Mouse (Mus musculus) thymus, adult 2 months (tissue): Measurements from ENCODE around the gene Mfap4. TPM values are rescaled to one million over a fixed set of nuclear protein-coding genes. Genes with fewer than 3 reads are reported as not detected.

ENCODE experiments used
- DNase-seq: peaks from one replicate; pipeline ENCODE4 v3.0.0; 2021
- H3K27ac ChIP-seq: fragments of 200-500 bp; 2 replicates; pipeline ENCODE4 v1.5.1; 2012; ENCODE audit warnings: low read length, control low read depth; ENCODE audit not compliant: control insufficient read depth, insufficient read depth
- H3K27me3 ChIP-seq: fragments of 200-500 bp; 2 replicates; pipeline ENCODE4 v1.6.1; 2012; ENCODE audit warnings: mild to moderate bottlenecking, low read length, moderate library complexity, mixed read lengths; ENCODE audit not compliant: control insufficient read depth, insufficient read depth
- H3K36me3 ChIP-seq: fragments of 200-500 bp; 2 replicates; pipeline ENCODE4 v1.6.1; 2012; ENCODE audit warnings: mild to moderate bottlenecking, low read length, moderate library complexity; ENCODE audit not compliant: control insufficient read depth, insufficient read depth
- H3K4me1 ChIP-seq: fragments of 200-500 bp; replicated peaks from 2 replicates; pipeline ENCODE4 v1.6.1; 2012; ENCODE audit warnings: low read length; ENCODE audit not compliant: control insufficient read depth, insufficient read depth
- H3K4me3 ChIP-seq: fragments of 200-500 bp; 2 replicates; pipeline ENCODE4 v1.5.1; 2012; ENCODE audit warnings: mild to moderate bottlenecking, low read length, control low read depth, moderate library complexity; ENCODE audit not compliant: control insufficient read depth, insufficient read depth
- CTCF ChIP-seq: fragments of 200-500 bp; IDR thresholded peaks from 2 replicates; pipeline ENCODE4 v1.5.1; 2012; ENCODE audit warnings: mild to moderate bottlenecking, control low read depth, low read length, moderate library complexity, borderline replicate concordance; ENCODE audit not compliant: control insufficient read depth, poor library complexity, insufficient read depth; ENCODE audit errors: extremely low read depth
- POLR2A ChIP-seq: fragments of 200-500 bp; IDR thresholded peaks from 2 replicates; pipeline ENCODE4 v1.6.1; 2012; ENCODE audit warnings: mild to moderate bottlenecking, low read length, control low read depth, moderate library complexity; ENCODE audit not compliant: control insufficient read depth, poor library complexity, insufficient read depth; ENCODE audit errors: extremely low read depth
- WGBS: fragments of 180-500 bp; shearing (Covaris S2); methylation state at CpG from one replicate; pipeline ENCODE4 v1.1.7; 2018; 5-methylcytosine and 5-hydroxymethylcytosine counted together
- polyA plus RNA-seq: library from polyadenylated mRNA; depleted of rRNA; stranded (reverse); fragments of >200 nt; gene quantifications from 2 replicates; pipeline ENCODE4 v1.2.3, GENCODE M21; 2012

Gene Mfap4
- polyA plus RNA-seq, 1 experiment, result 21.9 TPM

DNA sequence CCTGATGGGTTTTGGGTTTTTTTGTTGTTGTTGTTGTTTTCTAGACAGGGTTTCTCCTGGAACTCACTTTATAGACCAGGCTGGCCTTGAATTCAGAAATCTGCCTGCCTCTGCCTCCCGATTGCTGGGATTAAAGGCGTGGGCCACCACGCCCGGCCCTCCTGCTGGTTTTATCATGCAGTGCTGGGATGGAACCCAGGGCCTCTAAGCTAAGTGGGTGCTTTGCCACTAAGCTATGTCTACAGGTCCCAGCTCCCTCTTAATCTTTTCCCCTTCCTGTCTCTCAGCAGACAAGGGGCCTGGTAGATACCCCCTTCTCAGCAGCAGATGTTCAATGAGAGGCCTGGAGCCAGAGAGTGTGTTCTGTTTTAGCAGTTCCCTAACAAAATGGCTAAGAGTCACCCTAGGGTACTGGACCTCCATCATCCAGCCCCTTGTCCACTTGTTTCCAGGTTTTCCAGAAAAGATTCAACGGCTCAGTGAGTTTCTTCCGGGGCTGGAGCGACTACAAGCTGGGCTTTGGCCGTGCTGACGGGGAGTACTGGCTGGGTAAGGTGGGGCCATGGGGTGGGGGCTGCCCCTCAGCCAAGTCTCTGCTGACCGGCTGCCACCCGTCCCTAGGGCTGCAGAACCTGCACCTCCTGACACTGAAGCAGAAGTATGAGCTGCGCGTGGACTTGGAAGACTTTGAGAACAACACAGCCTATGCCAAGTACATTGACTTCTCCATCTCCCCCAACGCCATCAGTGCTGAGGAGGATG, 1.4 kb downstream of the Mfap4 start:
- H3K4me1 ChIP-seq, result peaks cover 5% of the 10 kb centered on the region
- H3K36me3 ChIP-seq, result no peaks in the 10 kb centered on the region; the same call in none of the 2 replicates
- no peak overlapping the region for H3K4me3 ChIP-seq
- no peak for DNase-seq
- TF ChIP-seq POLR2A (no peak), CTCF (no peak)
- H3K27ac ChIP-seq, result no peak overlapping the region
- no peaks in the 10 kb centered on the region for H3K27me3 ChIP-seq
- WGBS, result 98% methylated on average over 14 of the region's 14 CpGs

DNA sequence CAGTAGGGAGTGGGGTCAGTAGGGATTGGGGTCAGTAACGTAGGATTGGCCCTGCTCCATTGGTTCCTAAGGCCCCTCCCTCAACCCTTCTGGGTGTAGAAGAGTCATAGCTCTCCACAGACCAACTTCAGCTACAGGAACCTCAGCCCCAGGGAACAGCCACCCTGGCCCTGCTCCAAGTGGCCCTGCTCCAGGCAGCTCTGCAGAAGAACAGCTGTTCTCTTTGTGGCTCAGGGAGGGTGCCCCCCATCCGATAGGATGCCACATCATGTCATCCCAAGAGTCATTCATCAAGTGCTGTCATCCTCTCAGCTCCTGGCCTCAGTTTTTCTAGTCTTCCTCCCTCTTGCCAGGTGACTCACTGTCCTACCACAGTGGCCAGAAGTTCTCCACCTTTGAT, 2.2 kb downstream of the Mfap4 start:
- 91% methylated on average over 2 of the region's 2 CpGs for WGBS
- H3K27ac ChIP-seq, result no peak overlapping the region
- TF ChIP-seq POLR2A (no peak), CTCF (no peak)

DNA sequence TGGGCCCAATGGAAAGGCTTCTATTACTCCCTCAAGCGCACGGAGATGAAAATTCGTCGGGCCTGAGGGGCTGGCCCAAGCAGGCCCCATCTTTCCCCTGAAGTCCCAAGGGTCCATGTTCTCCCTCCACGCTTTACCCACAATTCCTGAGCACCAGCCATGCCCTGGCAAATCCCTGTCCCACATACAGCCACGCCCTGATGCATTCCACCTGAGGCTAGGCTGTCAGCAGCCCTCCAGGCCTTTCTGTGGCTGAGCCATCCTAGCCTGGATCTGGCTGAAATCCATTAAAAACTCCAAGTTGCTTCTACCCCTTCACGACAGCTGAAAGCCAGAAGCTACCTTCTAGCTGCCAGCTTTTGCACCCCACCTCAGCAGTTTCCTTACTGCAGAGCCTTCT, 2.7 kb downstream of the Mfap4 start:
- Histone ChIP-seq H3K4me1 (peaks cover 4% of the 10 kb centered on the region), H3K27me3 (no peaks in the 10 kb centered on the region), H3K27ac (no peak overlapping the region), H3K4me3 (no peak overlapping the region), H3K36me3 (no peaks in the 10 kb centered on the region; the same call in none of the 2 replicates)
- no peak for DNase-seq
- WGBS, result 93% methylated on average over 7 of the region's 7 CpGs
- TF ChIP-seq POLR2A (no peak), CTCF (no peak)

More for the DNA sequence above, 2.2 kb downstream of the Mfap4 start:
- H3K36me3 ChIP-seq, result no peaks in the 10 kb centered on the region; the same call in none of the 2 replicates
- H3K4me1 ChIP-seq, result no peaks in the 10 kb centered on the region
- no peak overlapping the region for H3K4me3 ChIP-seq
- no peaks in the 10 kb centered on the region for H3K27me3 ChIP-seq
- no peak for DNase-seq

DNA sequence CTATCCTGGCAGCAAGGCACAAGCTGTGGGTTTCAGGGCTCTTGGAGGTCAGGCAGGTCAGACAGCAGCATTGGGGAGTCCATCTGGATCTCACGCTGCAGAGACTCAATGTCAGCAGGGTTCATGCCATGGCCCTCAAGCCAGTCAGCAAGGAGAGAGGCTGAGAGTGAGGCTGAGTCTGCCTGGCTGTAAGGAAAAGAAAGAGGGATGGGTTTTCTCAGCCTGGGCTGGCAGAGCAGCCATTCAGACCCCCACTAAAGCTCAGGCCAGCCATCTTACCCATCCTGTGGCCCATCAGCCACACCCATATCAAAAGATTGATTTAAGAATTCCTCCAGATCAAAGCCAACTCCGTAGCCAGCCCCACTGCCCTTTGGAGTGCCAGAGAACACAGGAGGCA, 3.9 kb downstream of the Mfap4 start:
- WGBS, result 98% methylated on average over 2 of the region's 2 CpGs
- no peaks in the 10 kb centered on the region; the same call in none of the 2 replicates for H3K36me3 ChIP-seq
- H3K27me3 ChIP-seq, result no peaks in the 10 kb centered on the region
- H3K4me1 ChIP-seq, result peaks cover 9% of the 10 kb centered on the region
- DNase-seq, result no peak
- TF ChIP-seq CTCF, result no peak
- TF ChIP-seq POLR2A, result no peak
- H3K4me3 ChIP-seq, result no peak overlapping the region
- H3K27ac ChIP-seq, result no peak overlapping the region

DNA sequence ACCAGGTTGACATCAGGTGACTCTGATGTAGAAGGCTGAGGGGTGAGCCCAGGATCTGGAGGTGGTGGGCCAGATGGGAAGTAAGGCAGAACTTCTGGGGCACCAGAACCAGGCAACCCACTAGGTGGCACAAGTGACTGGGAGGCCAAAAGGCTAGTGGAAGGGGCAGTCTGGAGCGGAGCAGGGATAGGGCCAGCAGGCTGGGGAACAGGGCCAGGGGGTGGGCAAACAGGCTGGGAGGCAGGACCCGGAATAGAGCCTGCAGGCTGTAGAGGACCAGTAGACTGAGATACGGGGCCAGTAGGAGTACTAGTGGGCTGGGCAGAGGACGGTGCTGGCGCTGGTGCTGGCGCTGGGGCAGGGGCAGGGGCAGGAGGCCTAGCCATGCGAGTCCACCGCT, 4.6 kb downstream of the Mfap4 start:
- DNase-seq, result no peak
- Histone ChIP-seq H3K4me1 (peaks cover 11% of the 10 kb centered on the region), H3K36me3 (no peaks in the 10 kb centered on the region; the same call in none of the 2 replicates), H3K27ac (no peak overlapping the region), H3K4me3 (no peak overlapping the region), H3K27me3 (no peaks in the 10 kb centered on the region)
- TF ChIP-seq POLR2A, result no peak
- WGBS, result 100% methylated on average over 8 of the region's 8 CpGs

DNA sequence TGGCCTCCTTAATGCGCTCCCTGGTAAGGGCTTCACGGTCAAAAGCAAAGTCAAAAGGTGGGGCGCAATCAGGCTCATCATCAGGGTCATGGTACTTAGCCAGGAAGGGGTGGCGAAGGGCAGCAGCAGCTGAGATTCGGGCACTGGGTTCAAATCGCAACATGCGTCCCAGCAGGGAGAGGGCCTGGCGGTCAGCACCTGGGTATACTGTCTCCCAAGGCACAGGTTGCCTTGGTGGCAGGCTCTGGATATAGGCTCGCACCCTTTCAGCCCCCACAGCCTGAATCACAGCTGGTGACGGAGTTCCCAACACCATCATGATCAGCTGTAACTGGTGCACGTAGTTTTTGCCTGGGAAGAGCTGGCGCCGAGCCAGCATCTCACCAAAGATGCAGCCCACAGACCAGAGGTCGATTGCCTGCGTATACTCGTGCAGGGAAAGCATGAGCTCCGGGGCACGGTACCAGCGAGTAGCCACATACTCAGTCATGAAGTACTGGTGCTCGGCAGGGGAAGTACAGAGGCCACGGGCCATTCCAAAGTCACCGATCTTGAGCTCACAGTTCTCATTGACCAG, 5.8 kb downstream of the Mfap4 start:
- 97% methylated on average over 22 of the region's 22 CpGs for WGBS
- no peak overlapping the region for H3K4me3 ChIP-seq
- no peaks in the 10 kb centered on the region; the same call in none of the 2 replicates for H3K36me3 ChIP-seq
- H3K4me1 ChIP-seq, result peaks cover 11% of the 10 kb centered on the region
- DNase-seq, result no peak
- no peaks in the 10 kb centered on the region for H3K27me3 ChIP-seq
- TF ChIP-seq POLR2A, result no peak
- no peak for TF ChIP-seq CTCF
- H3K27ac ChIP-seq, result no peak overlapping the region
